In the genomic region with DNA sequence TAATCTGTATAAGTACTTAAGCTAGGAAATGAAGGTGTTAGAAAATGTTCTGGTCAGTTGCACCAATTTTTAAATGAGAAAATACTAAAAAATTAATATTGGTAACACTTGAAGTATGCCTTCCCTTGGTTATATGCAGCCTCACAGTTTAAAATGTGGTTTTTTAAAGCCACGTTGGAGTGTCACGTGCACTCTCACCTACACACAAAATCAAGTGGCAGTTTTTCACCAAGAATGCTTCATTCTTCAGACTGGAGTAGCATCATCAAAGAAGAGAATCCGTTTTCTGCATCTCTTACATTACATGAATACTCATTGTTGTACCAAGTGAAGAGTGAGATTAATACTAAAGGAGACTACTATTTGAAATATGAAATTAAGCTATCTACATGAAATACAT, we compare ENCODE assay signal across 11 mouse cellular contexts. TPM values are rescaled to one million over a fixed set of nuclear protein-coding genes. Genes with fewer than 3 reads are reported as not detected.
A peak's percentile ranks its signal among the peaks of the same experiment; 100 is the strongest.
DNase-seq lines count a peak whose midpoint lies in the region; ATAC-seq and TF ChIP-seq lines count a peak whose summit lies in the region.
"Had no signal": no experiment of that assay in that cellular context is flagged by ENCODE, and none has a peak within 500 bp of the region (broad histone marks: within the 10 kb centered on the region; RNA-seq: fewer than 3 reads in every experiment).

No protein-coding gene starts in this region.

- H3K36me3 ChIP-seq in kidney, embryonic 16.5 days (ENCODE audit: insufficient read depth, low read length): no peaks in the 10 kb centered on the region
- H3K36me3 ChIP-seq in embryonic facial prominence, embryonic 15.5 days: no peaks in the 10 kb centered on the region
- H3K36me3 ChIP-seq in hindbrain, embryonic 14.5 days (replicated peaks; ENCODE audit: control insufficient read depth, insufficient read depth): no peaks in the 10 kb centered on the region
- no peaks in the 10 kb centered on the region for H3K36me3 ChIP-seq in midbrain, embryonic 15.5 days (replicated peaks)
- H3K36me3 ChIP-seq in intestine, postnatal 0 days (ENCODE audit: control insufficient read depth, insufficient read depth): no peaks in the 10 kb centered on the region

- intact Hi-C loops in left cerebral cortex, postnatal 10 days (cut with DNase I): loop anchor here (5.0 to 10.0 kb wide), 4 partner anchors 191 to 408 kb away; a partner anchor contains a TSS

- H3K4me1 ChIP-seq in kidney, embryonic 16.5 days (ENCODE audit: insufficient read depth, low read length): peaks cover 28% of the 10 kb centered on the region
- peaks cover 9% of the 10 kb centered on the region; the same call in 1 of the 2 replicates for H3K4me1 ChIP-seq in embryonic facial prominence, embryonic 15.5 days
- H3K4me1 ChIP-seq in hindbrain, embryonic 14.5 days (replicated peaks; ENCODE audit: control insufficient read depth, insufficient read depth, low read length): peaks cover 56% of the 10 kb centered on the region
- H3K4me1 ChIP-seq in midbrain, embryonic 15.5 days: peaks cover 46% of the 10 kb centered on the region
- no peaks in the 10 kb centered on the region for H3K4me1 ChIP-seq in intestine, postnatal 0 days (replicated peaks; ENCODE audit: control insufficient read depth, insufficient read depth, low read length)

- no peak for TF ChIP-seq CTCF in intestine, postnatal 0 days (IDR thresholded peaks at IDR 0.05; ENCODE audit: low read depth)

- H3K27ac ChIP-seq in kidney, embryonic 16.5 days (ENCODE audit: low read length): no peak overlapping the region
- no peak overlapping the region for H3K27ac ChIP-seq in embryonic facial prominence, embryonic 15.5 days (replicated peaks)
- no peak overlapping the region for H3K27ac ChIP-seq in hindbrain, embryonic 14.5 days
- H3K27ac ChIP-seq in midbrain, embryonic 15.5 days: no peak overlapping the region
- no peak overlapping the region for H3K27ac ChIP-seq in intestine, postnatal 0 days (ENCODE audit: low read depth, low read length)

- 0 out of 2 replicates have a peak overlapping the region, but pooled peaks have one; percentile 15 for H3K4me2 ChIP-seq in kidney, embryonic 16.5 days (replicated peaks; ENCODE audit: low read depth, low read length)
- H3K4me2 ChIP-seq in embryonic facial prominence, embryonic 15.5 days (replicated peaks): 0 out of 2 replicates have a peak overlapping the region, but pooled peaks have one; percentile 73
- H3K4me2 ChIP-seq in hindbrain, embryonic 14.5 days (replicated peaks): peak overlapping the region; percentile 84
- peak overlapping the region; percentile 78 for H3K4me2 ChIP-seq in midbrain, embryonic 15.5 days
- H3K4me2 ChIP-seq in intestine, postnatal 0 days (replicated peaks; ENCODE audit: low read depth): no peak overlapping the region

- H3K9me3 ChIP-seq in kidney, embryonic 16.5 days (ENCODE audit: low read length): no peaks in the 10 kb centered on the region
- no peaks in the 10 kb centered on the region for H3K9me3 ChIP-seq in embryonic facial prominence, embryonic 15.5 days (replicated peaks)
- H3K9me3 ChIP-seq in hindbrain, embryonic 14.5 days (ENCODE audit: control insufficient read depth, low read length): no peaks in the 10 kb centered on the region
- no peaks in the 10 kb centered on the region for H3K9me3 ChIP-seq in midbrain, embryonic 15.5 days
- H3K9me3 ChIP-seq in intestine, postnatal 0 days (ENCODE audit: control insufficient read depth): no peaks in the 10 kb centered on the region

- no peak overlapping the region for H3K4me3 ChIP-seq in kidney, embryonic 16.5 days (ENCODE audit: low read length)
- H3K4me3 ChIP-seq in embryonic facial prominence, embryonic 15.5 days (replicated peaks): no peak overlapping the region
- H3K4me3 ChIP-seq in hindbrain, embryonic 14.5 days (replicated peaks; ENCODE audit: low read length): peak overlapping the region; percentile 94
- peak overlapping the region; percentile 96 for H3K4me3 ChIP-seq in midbrain, embryonic 15.5 days
- no peak overlapping the region for H3K4me3 ChIP-seq in intestine, postnatal 0 days (ENCODE audit: low read depth, low read length)

- no peak for DNase-seq in kidney, adult 18-20 months
- DNase-seq in hindbrain, embryonic 14.5 days (ENCODE audit: low spot score): no peak
- DNase-seq in frontal cortex, adult 2 months (ENCODE audit: extremely low spot score in 1 of 2, low spot score in 1 of 2): no peak
- DNase-seq in left cerebral cortex, postnatal 10 days (ENCODE audit: extremely low spot score in 1 of 2, low spot score in 2 of 2): no peak
- DNase-seq: gastrocnemius, postnatal 25 days; kidney, postnatal 36 days; left cerebral cortex, postnatal 4 days had no signal

- H3K27me3 ChIP-seq in kidney, embryonic 16.5 days (ENCODE audit: insufficient read depth, low read length): no peaks in the 10 kb centered on the region
- no peaks in the 10 kb centered on the region for H3K27me3 ChIP-seq in embryonic facial prominence, embryonic 15.5 days
- no peaks in the 10 kb centered on the region for H3K27me3 ChIP-seq in hindbrain, embryonic 14.5 days (ENCODE audit: control insufficient read depth, insufficient read depth, low read length)
- no peaks in the 10 kb centered on the region for H3K27me3 ChIP-seq in midbrain, embryonic 15.5 days (replicated peaks)
- H3K27me3 ChIP-seq in intestine, postnatal 0 days (replicated peaks; ENCODE audit: control insufficient read depth, insufficient read depth, low read length): no peaks in the 10 kb centered on the region

- H3K9ac ChIP-seq in kidney, embryonic 16.5 days (replicated peaks; ENCODE audit: low read length): no peak overlapping the region
- H3K9ac ChIP-seq in embryonic facial prominence, embryonic 15.5 days: no peak overlapping the region
- H3K9ac ChIP-seq in hindbrain, embryonic 14.5 days: peak overlapping the region; percentile 39; the same call in 1 of the 2 replicates
- H3K9ac ChIP-seq in midbrain, embryonic 15.5 days: no peak overlapping the region
- H3K9ac ChIP-seq in intestine, postnatal 0 days (ENCODE audit: low read depth, low read length): no peak overlapping the region

- no peak for ATAC-seq in kidney, embryonic 16.5 days (ENCODE audit: low FRiP score, low TSS enrichment)
- no peak for ATAC-seq in embryonic facial prominence, embryonic 15.5 days (ENCODE audit: insufficient number of reproducible peaks, low FRiP score, low TSS enrichment, low read depth)
- no peak for ATAC-seq in hindbrain, embryonic 14.5 days (ENCODE audit: low FRiP score)
- no peak for ATAC-seq in midbrain, embryonic 15.5 days (replicated peaks)
- ATAC-seq in intestine, postnatal 0 days: no peak

- WGBS in kidney, embryonic 16.5 days: 64% methylated on average over 3 of the region's 3 CpGs
- WGBS in embryonic facial prominence, embryonic 15.5 days: 65% methylated on average over 3 of the region's 3 CpGs
- 44% methylated on average over 3 of the region's 3 CpGs for WGBS in hindbrain, embryonic 14.5 days
- 42% methylated on average over 3 of the region's 3 CpGs for WGBS in midbrain, embryonic 15.5 days
- WGBS in intestine, postnatal 0 days: 78% methylated on average over 3 of the region's 3 CpGs

RNA-seq across cellular contexts. Expression of a gene that starts 7.1 kb away (rescaled TPM):
- 3.2 and 4.5 TPM in 2 replicates for polyA plus RNA-seq in kidney, embryonic 16.5 days (2015; fragmentation: Nextera tagmentation; extraction: Ambion mirVana)
- polyA plus RNA-seq in embryonic facial prominence, embryonic 15.5 days (2015; fragmentation: Nextera tagmentation; extraction: Ambion mirVana): 5.9 and 6.1 TPM in 2 replicates
- 18.5 and 19.9 TPM in 2 replicates for polyA plus RNA-seq in hindbrain, embryonic 14.5 days (2014; fragmentation: Nextera tagmentation; extraction: Ambion mirVana)
- 11.0 and 11.1 TPM in 2 replicates for polyA plus RNA-seq in midbrain, embryonic 15.5 days (2015; fragmentation: Nextera tagmentation; extraction: Ambion mirVana)
- 48.5 and 58.2 TPM in 2 replicates for polyA plus RNA-seq in frontal cortex, adult 2 months (2012; rRNA removed)
- 100 to 1,000 TPM; 145 to 149 TPM for total RNA-seq in left cerebral cortex, postnatal 10 days (2021)
- 3.3 and 3.5 TPM in 2 replicates for polyA plus RNA-seq in intestine, postnatal 0 days (2015; fragmentation: Nextera tagmentation; extraction: Ambion mirVana)

Comparison
In these comparisons a context has a peak if more than half of its experiments do, and no peak if none do; other contexts are left out.
1. H3K4me3 ChIP-seq: peak in hindbrain, embryonic 14.5 days (single experiment) and midbrain, embryonic 15.5 days (single experiment); none in kidney, embryonic 16.5 days (single experiment), embryonic facial prominence, embryonic 15.5 days (single experiment) and intestine, postnatal 0 days (single experiment).